Mouse (Mus musculus) kidney, embryonic 15.5 days (tissue): ENCODE measurements at regions not wholly inside any gene's neighbourhood (a gene's known extent, or its start where the extent isn't known, plus 50 kb on each side); places are given as distances from the start of the nearest gene placed in this dataset. TPM values are rescaled to one million over a fixed set of nuclear protein-coding genes. Genes with fewer than 3 reads are reported as not detected.
A peak's percentile ranks its signal among the peaks of the same experiment; 100 is the strongest.

Experiments used
- ATAC-seq: fragments of 200-750 bp; cut with Nextera tagmentation; replicated peaks from 2 replicates; pipeline ENCODE4 v1.8.0; 2017; ENCODE audit warnings: moderate TSS enrichment; ENCODE audit not compliant: low FRiP score
- H3K27ac ChIP-seq: fragments of 300-500 bp; sonication (generic); 2 replicates; pipeline ENCODE4 v1.5.1; 2015; ENCODE audit warnings: mild to moderate bottlenecking, inconsistent platforms
- H3K27me3 ChIP-seq: fragments of 300-500 bp; sonication (generic); 2 replicates; pipeline ENCODE4 v1.6.1; 2015; ENCODE audit warnings: inconsistent platforms
- H3K36me3 ChIP-seq: fragments of 300-500 bp; sonication (generic); 2 replicates; pipeline ENCODE4 v1.6.1; 2015; ENCODE audit warnings: inconsistent platforms
- H3K4me1 ChIP-seq: fragments of 300-500 bp; sonication (generic); 2 replicates; pipeline ENCODE4 v1.6.1; 2015; ENCODE audit warnings: inconsistent platforms
- H3K4me2 ChIP-seq: fragments of 300-500 bp; sonication (generic); 2 replicates; pipeline ENCODE4 v1.6.1; 2015; ENCODE audit warnings: moderate library complexity, mild to moderate bottlenecking, inconsistent platforms
- H3K4me3 ChIP-seq: fragments of 300-500 bp; sonication (generic); replicated peaks from 2 replicates; pipeline ENCODE4 v1.5.1; 2015; ENCODE audit warnings: mild to moderate bottlenecking, inconsistent platforms
- H3K9ac ChIP-seq: fragments of 300-500 bp; sonication (generic); 2 replicates; pipeline ENCODE4 v1.6.1; 2015; ENCODE audit warnings: mild to moderate bottlenecking, inconsistent platforms
- H3K9me3 ChIP-seq: fragments of 300-500 bp; sonication (generic); replicated peaks from 2 replicates; pipeline ENCODE4 v1.6.1; 2016; ENCODE audit warnings: inconsistent platforms
- WGBS: fragments of 180-500 bp; shearing (Covaris S2); methylation state at CpG from one replicate; pipeline ENCODE4 v1.1.7; 2015; ENCODE audit warnings: mixed read lengths; 5-methylcytosine and 5-hydroxymethylcytosine counted together
- microRNA-seq: library from miRNA; unstranded; fragments of <30 nt; microRNA quantifications from one replicate; pipeline ENCODE4, GENCODE M21; 2016

DNA sequence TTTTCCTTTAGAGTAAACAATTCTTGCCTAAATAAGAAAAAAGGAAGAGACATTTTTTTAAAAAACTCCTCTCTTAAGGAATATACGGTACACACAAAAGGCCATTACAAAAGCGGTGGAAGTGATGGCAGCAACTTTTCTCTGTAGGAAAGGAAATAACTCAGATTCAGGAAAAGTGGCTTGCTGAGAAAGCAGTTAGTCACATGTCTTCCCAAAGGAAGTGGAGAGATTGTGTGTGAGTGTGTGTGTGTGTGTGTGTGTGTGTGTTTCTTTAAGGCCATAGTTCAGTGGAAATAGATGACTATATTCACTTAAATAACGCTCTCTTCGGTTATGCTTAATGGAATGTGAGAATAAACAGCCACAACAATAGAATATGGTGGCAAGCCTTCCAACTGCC is 57.5 kb upstream of the Dab2 start:
- Histone ChIP-seq H3K9ac (no peak overlapping the region), H3K4me3 (no peak overlapping the region), H3K36me3 (no peaks in the 10 kb centered on the region), H3K27me3 (no peaks in the 10 kb centered on the region), H3K9me3 (no peaks in the 10 kb centered on the region), H3K27ac (no peak overlapping the region), H3K4me2 (no peak overlapping the region), H3K4me1 (peaks cover 17% of the 10 kb centered on the region)
- no peak for ATAC-seq
- 54% methylated on average over 4 of the region's 4 CpGs for WGBS

DNA sequence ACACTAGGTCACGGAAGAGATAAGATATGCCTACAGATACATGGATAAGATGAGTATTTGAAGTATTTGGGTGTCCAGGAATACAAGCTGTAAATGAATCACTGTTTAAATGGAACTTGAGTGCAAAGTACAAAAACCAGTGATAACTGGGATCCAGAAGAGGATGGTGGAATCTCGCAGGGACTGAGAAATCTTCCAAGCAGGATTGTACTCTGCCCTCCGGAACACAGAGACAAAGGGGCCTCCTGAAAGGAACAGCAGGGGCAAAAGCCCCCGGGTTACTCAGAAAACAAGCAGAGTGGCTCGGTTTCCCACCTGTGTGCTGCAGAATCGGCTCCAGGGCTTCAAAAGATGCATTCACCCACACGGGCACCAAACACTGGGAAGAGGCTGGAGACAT is 55.2 kb upstream of the Dab2 start:
- H3K4me2 ChIP-seq = no peak overlapping the region
- H3K9ac ChIP-seq = no peak overlapping the region
- no peaks in the 10 kb centered on the region for H3K36me3 ChIP-seq
- no peak for ATAC-seq
- H3K4me3 ChIP-seq = no peak overlapping the region
- no peaks in the 10 kb centered on the region for H3K27me3 ChIP-seq
- H3K27ac ChIP-seq = no peak overlapping the region
- WGBS = 72% methylated on average over 7 of the region's 7 CpGs
- H3K9me3 ChIP-seq = no peaks in the 10 kb centered on the region
- peaks cover 10% of the 10 kb centered on the region for H3K4me1 ChIP-seq

DNA sequence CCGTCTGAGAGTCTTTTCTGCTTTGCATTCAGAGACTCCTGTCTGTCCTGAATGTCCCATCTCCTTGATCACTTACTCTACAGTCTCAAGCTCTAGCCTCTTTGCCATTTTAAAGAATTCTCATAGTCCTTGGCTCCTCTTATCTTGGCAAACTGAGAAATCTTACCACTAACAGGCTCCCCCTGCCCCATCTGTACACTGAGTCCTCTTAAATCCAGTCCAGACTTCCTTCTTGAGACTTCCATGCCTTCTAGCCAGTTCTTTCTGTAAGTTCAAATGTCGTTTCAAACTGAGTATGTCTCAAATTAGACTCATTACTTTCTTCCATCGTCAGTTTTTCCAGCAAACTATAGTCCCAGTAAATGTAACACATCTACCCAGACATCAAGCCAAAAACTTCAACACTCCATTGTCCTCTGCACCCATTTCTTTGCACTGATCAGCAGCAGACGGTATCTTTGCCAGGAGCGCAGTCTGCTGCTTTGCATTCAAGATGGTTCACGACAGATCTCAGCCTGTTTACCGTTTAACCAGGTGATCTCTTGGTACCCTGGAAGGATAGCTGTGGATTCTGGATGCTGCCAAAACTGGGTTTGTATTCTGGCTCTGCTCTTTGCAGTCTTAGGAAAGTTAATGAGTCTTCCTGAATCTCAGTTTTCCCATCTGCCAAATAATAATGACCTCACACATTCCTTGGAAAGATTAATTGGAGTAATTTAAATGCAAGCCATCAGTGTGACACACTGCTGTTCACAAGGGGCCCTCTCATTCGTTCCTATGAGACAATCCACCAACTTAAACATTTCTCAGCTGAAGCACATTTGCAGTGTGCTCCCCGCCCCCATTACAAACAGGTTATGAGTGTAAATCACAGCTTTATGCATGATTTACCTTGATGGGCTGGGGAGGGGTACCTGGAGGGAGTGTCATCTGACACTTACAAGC is 53.4 kb upstream of the Dab2 start:
- ATAC-seq = peak; percentile 76
- H3K36me3 ChIP-seq = no peaks in the 10 kb centered on the region
- no peaks in the 10 kb centered on the region for H3K9me3 ChIP-seq
- peaks cover 10% of the 10 kb centered on the region for H3K4me1 ChIP-seq
- WGBS = 49% methylated on average over 9 of the region's 9 CpGs
- H3K4me3 ChIP-seq = no peak overlapping the region
- H3K4me2 ChIP-seq = no peak overlapping the region
- H3K27ac ChIP-seq = no peak overlapping the region
- H3K9ac ChIP-seq = no peak overlapping the region
- no peaks in the 10 kb centered on the region for H3K27me3 ChIP-seq

DNA sequence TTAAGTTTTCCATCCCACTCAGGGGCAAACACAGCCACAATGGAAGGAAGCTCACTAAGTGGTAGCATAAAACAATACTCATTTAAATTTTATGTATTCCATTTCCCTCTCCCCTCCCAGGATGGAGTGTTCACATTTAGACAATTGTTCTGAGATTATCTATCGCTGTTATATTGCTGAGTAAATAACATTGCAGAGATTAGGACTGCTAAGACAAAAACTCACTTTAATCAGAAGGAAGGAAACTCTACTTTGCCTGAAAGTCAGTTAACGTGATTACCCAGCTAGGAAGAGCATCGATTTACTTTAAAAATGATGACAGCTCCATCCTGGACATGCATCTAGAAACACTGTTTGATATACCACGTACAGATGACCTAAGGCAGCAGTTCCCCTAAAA is 51.1 kb upstream of the Dab2 start:
- Histone ChIP-seq H3K27ac (no peak overlapping the region), H3K9me3 (no peaks in the 10 kb centered on the region), H3K4me1 (peaks cover 10% of the 10 kb centered on the region), H3K4me2 (no peak overlapping the region), H3K4me3 (no peak overlapping the region), H3K27me3 (no peaks in the 10 kb centered on the region), H3K36me3 (no peaks in the 10 kb centered on the region), H3K9ac (no peak overlapping the region)
- no peak for ATAC-seq
- WGBS = 72% methylated on average over 4 of the region's 4 CpGs

Small RNA genes in the stretch of these regions (microRNA-seq; reads per million reads assigned to microRNA genes)
- gene Gm27760 = not detected
